ENCODE assay signal across 9 mouse cellular contexts in genomic region chr4:22367368-22367767, GRCm38 (mm10). TPM values are rescaled to one million over a fixed set of nuclear protein-coding genes. Genes with fewer than 3 reads are reported as not detected.
DNase-seq lines count a peak whose midpoint lies in the region; ATAC-seq and TF ChIP-seq lines count a peak whose summit lies in the region.
"Had no signal": no experiment of that assay in that cellular context is flagged by ENCODE, and none has a peak within 500 bp of the region (broad histone marks: within the 10 kb centered on the region; RNA-seq: fewer than 3 reads in every experiment).

No protein-coding gene starts in this region.

- H3K9me3 ChIP-seq in liver, embryonic 12.5 days (replicated peaks) = no peaks in the 10 kb centered on the region
- H3K9me3 ChIP-seq in midbrain, embryonic 15.5 days = no peaks in the 10 kb centered on the region
- no peaks in the 10 kb centered on the region for H3K9me3 ChIP-seq in heart, embryonic 11.5 days (replicated peaks; ENCODE audit: control insufficient read depth, low read length)
- H3K9me3 ChIP-seq: hindbrain, embryonic 15.5 days had no signal

- no peaks in the 10 kb centered on the region for H3K4me1 ChIP-seq in liver, adult 2 months (ENCODE audit: control insufficient read depth, insufficient read depth, low read length)
- H3K4me1 ChIP-seq in liver, embryonic 12.5 days = peaks cover 4% of the 10 kb centered on the region
- no peaks in the 10 kb centered on the region for H3K4me1 ChIP-seq in midbrain, embryonic 15.5 days
- no peaks in the 10 kb centered on the region for H3K4me1 ChIP-seq in heart, embryonic 11.5 days (ENCODE audit: control insufficient read depth, insufficient read depth, low read length)
- H3K4me1 ChIP-seq: hindbrain, embryonic 15.5 days had no signal

- H3K4me2 ChIP-seq in liver, embryonic 12.5 days = no peak overlapping the region
- no peak overlapping the region for H3K4me2 ChIP-seq in midbrain, embryonic 15.5 days
- H3K4me2 ChIP-seq in heart, embryonic 11.5 days = no peak overlapping the region
- H3K4me2 ChIP-seq: hindbrain, embryonic 15.5 days had no signal

- H3K4me3 ChIP-seq in liver, adult 2 months (ENCODE audit: insufficient read depth, low read depth, low read length) = no peak overlapping the region
- no peak overlapping the region for H3K4me3 ChIP-seq in liver, embryonic 12.5 days
- H3K4me3 ChIP-seq in midbrain, embryonic 15.5 days = no peak overlapping the region
- H3K4me3 ChIP-seq in heart, embryonic 11.5 days (ENCODE audit: low read depth, low read length) = no peak overlapping the region
- H3K4me3 ChIP-seq: hindbrain, embryonic 15.5 days had no signal

- no peak for TF ChIP-seq POLR2A in liver, adult 2 months (IDR thresholded peaks at IDR 0.05; ENCODE audit: extremely low read depth, insufficient read depth, low read length)

- WGBS in liver, adult 2 months = 73% methylated on average over 5 of the region's 5 CpGs
- WGBS in liver, embryonic 12.5 days (ENCODE audit: insufficient replicate concordance) = 73% methylated on average over 5 of the region's 5 CpGs
- 53% methylated on average over 5 of the region's 5 CpGs for WGBS in midbrain, embryonic 15.5 days
- 58% methylated on average over 5 of the region's 5 CpGs for WGBS in heart, embryonic 11.5 days (ENCODE audit: insufficient replicate concordance)

- no peak overlapping the region for H3K9ac ChIP-seq in liver, adult 2 months (ENCODE audit: low read depth, low read length)
- no peak overlapping the region for H3K9ac ChIP-seq in liver, embryonic 12.5 days
- H3K9ac ChIP-seq in midbrain, embryonic 15.5 days = no peak overlapping the region
- no peak overlapping the region for H3K9ac ChIP-seq in heart, embryonic 11.5 days (ENCODE audit: low read depth, low read length)
- H3K9ac ChIP-seq: hindbrain, embryonic 15.5 days had no signal

- H3K79me2 ChIP-seq in liver, adult 2 months (ENCODE audit: control insufficient read depth, insufficient read depth, low read length) = peaks cover 12% of the 10 kb centered on the region; the same call in 1 of the 2 replicates

- no peak for ATAC-seq in liver, embryonic 12.5 days
- ATAC-seq in midbrain, embryonic 15.5 days (replicated peaks) = peak; percentile 80; the same call in 1 of the 2 replicates
- no peak for ATAC-seq in heart, embryonic 11.5 days (replicated peaks; ENCODE audit: insufficient number of reproducible peaks, low FRiP score, low TSS enrichment)

- no peaks in the 10 kb centered on the region for H3K27me3 ChIP-seq in liver, adult 2 months (ENCODE audit: control insufficient read depth, insufficient read depth, low read length)
- H3K27me3 ChIP-seq in liver, embryonic 12.5 days (replicated peaks) = no peaks in the 10 kb centered on the region
- no peaks in the 10 kb centered on the region for H3K27me3 ChIP-seq in midbrain, embryonic 15.5 days (replicated peaks)
- no peaks in the 10 kb centered on the region for H3K27me3 ChIP-seq in heart, embryonic 11.5 days (ENCODE audit: control insufficient read depth, insufficient read depth, low read length)
- H3K27me3 ChIP-seq: hindbrain, embryonic 15.5 days had no signal

- TF ChIP-seq CTCF in liver, adult 2 months (IDR thresholded peaks at IDR 0.05; ENCODE audit: low read depth, low read length) = peak; percentile 15; the same call in 1 of the 2 replicates

- H3K36me3 ChIP-seq in liver, adult 2 months (ENCODE audit: control insufficient read depth, insufficient read depth, low read length) = no peaks in the 10 kb centered on the region
- H3K36me3 ChIP-seq in liver, embryonic 12.5 days = no peaks in the 10 kb centered on the region
- no peaks in the 10 kb centered on the region for H3K36me3 ChIP-seq in midbrain, embryonic 15.5 days (replicated peaks)
- no peaks in the 10 kb centered on the region for H3K36me3 ChIP-seq in heart, embryonic 11.5 days (ENCODE audit: control insufficient read depth, insufficient read depth, low read length)
- H3K36me3 ChIP-seq: hindbrain, embryonic 15.5 days had no signal

- H3K27ac ChIP-seq in liver, adult 2 months (replicated peaks; ENCODE audit: insufficient read depth, low read depth, low read length) = no peak overlapping the region
- no peak overlapping the region for H3K27ac ChIP-seq in liver, embryonic 12.5 days
- H3K27ac ChIP-seq in midbrain, embryonic 15.5 days = no peak overlapping the region
- no peak overlapping the region for H3K27ac ChIP-seq in heart, embryonic 11.5 days (ENCODE audit: low read depth, low read length)
- H3K27ac ChIP-seq: hindbrain, embryonic 15.5 days had no signal

- peak; percentile 32 for DNase-seq in adrenal gland, postnatal 10 days
- DNase-seq in adrenal gland, adult 8-10 months = no peak
- DNase-seq in liver, adult 2 months (ENCODE audit: extremely low read depth, low read depth, low spot score) = no peak
- DNase-seq in brain, adult 2 months (ENCODE audit: low read depth, low spot score) = peak; percentile 53
- no peak for DNase-seq in right cerebral cortex, adult 2 months (ENCODE audit: low spot score in 2 of 2)

RNA-seq across cellular contexts. Expression of gene Fbxl4, which starts 10.0 kb away (rescaled TPM):
- total RNA-seq in adrenal gland, postnatal 10 days (2021) = 10 to 100 TPM; 19.3 to 22.4 TPM
- 10 to 100 TPM; 22.2 to 24.4 (median 24.0) TPM for total RNA-seq in adrenal gland, adult 8-10 months (2022)
- total RNA-seq in liver, adult 2 months (2014; rRNA removed) = 21.9 and 24.0 TPM in 2 replicates
- 16.0 and 16.6 TPM in 2 replicates for polyA plus RNA-seq in liver, adult 2 months (2012; rRNA removed)
- 5.0 and 5.3 TPM in 2 replicates for polyA plus RNA-seq in liver, embryonic 12.5 days (2016; fragmentation: Nextera tagmentation; extraction: Ambion mirVana)
- 14.0 and 15.5 TPM in 2 replicates for polyA plus RNA-seq in midbrain, embryonic 15.5 days (2015; fragmentation: Nextera tagmentation; extraction: Ambion mirVana)
- 9.5 and 11.7 TPM in 2 replicates for polyA plus RNA-seq in heart, embryonic 11.5 days (2014; fragmentation: Nextera tagmentation; extraction: Ambion mirVana)

Comparison
In these comparisons a context has a peak if more than half of its experiments do, and no peak if none do; other contexts are left out.
1. DNase-seq: peak in adrenal gland, postnatal 10 days (single experiment) and brain, adult 2 months (single experiment); none in adrenal gland, adult 8-10 months (single experiment), liver, adult 2 months (single experiment) and right cerebral cortex, adult 2 months (0 of 2).